Comparison of ENCODE assay signal across 35 mouse cellular contexts in the genomic region with DNA sequence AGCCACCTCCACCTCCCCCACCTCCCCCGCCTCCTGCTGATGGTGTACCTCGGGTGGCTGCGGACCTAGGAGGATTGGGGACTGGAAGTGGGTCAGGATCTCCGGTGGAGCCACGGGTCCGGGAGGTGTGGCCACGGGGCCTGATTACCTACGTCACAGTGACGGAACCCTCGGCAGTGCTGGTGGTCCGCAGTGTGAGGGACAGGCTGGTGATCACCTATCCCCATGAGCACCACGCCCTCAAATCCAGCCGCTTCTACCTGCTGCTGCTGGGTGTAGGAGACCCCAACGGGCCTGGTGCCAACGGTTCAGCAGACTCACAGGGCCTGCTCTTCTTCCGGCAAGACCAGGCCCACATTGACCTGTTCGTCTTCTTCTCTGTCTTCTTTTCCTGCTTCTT. TPM values are rescaled to one million over a fixed set of nuclear protein-coding genes. Genes with fewer than 3 reads are reported as not detected.
"Had no signal": no experiment of that assay in that cellular context is flagged by ENCODE, and none has a peak within 500 bp of the region (broad histone marks: within the 10 kb centered on the region; RNA-seq: fewer than 3 reads in every experiment).

No protein-coding gene starts in this region.

- DNase-seq: liver; liver, embryonic 13.5 days; liver, postnatal 0 days; lung, adult 18-20 months; midbrain, embryonic 14.5 days had no signal

- H3K4me3 ChIP-seq: limb, embryonic 10.5 days; limb, embryonic 12.5 days; limb, embryonic 13.5 days; limb, embryonic 15.5 days; liver, embryonic 12.5 days; liver, embryonic 13.5 days; liver, embryonic 15.5 days; lung, embryonic 15.5 days; megakaryocyte, embryonic 14.5 days; midbrain, embryonic 10.5 days; midbrain, embryonic 12.5 days; midbrain, embryonic 13.5 days; midbrain, embryonic 15.5 days; myocyte; neural tube, embryonic 12.5 days; neural tube, embryonic 13.5 days had no signal

- H3K27ac ChIP-seq: limb, embryonic 10.5 days; limb, embryonic 12.5 days; limb, embryonic 13.5 days; limb, embryonic 15.5 days; liver, embryonic 12.5 days; liver, embryonic 13.5 days; liver, embryonic 14.5 days; liver, embryonic 15.5 days; lung, embryonic 15.5 days; macrophage; midbrain, embryonic 12.5 days; midbrain, embryonic 13.5 days; midbrain, embryonic 15.5 days; neural tube, embryonic 12.5 days; neural tube, embryonic 13.5 days had no signal

- H3K4me1 ChIP-seq: liver, embryonic 12.5 days; liver, embryonic 13.5 days; liver, embryonic 15.5 days had no signal

- ATAC-seq: liver, embryonic 12.5 days; liver, postnatal 0 days; lung, postnatal 0 days; midbrain, embryonic 13.5 days; midbrain, embryonic 15.5 days; midbrain, embryonic 16.5 days had no signal

- H3K9me3 ChIP-seq: limb, embryonic 10.5 days; limb, embryonic 12.5 days; limb, embryonic 13.5 days; limb, embryonic 15.5 days; liver, embryonic 12.5 days; liver, embryonic 13.5 days; liver, embryonic 15.5 days; lung, embryonic 15.5 days; megakaryocyte, embryonic 14.5 days; midbrain, embryonic 10.5 days; midbrain, embryonic 12.5 days; midbrain, embryonic 13.5 days; midbrain, embryonic 15.5 days; neural tube, embryonic 12.5 days; neural tube, embryonic 13.5 days had no signal

- H3K4me2 ChIP-seq: limb, embryonic 12.5 days; limb, embryonic 13.5 days; limb, embryonic 15.5 days; liver, embryonic 11.5 days; liver, embryonic 12.5 days; liver, embryonic 13.5 days; liver, embryonic 15.5 days; lung, embryonic 14.5 days; lung, embryonic 15.5 days; midbrain, embryonic 11.5 days; midbrain, embryonic 12.5 days; midbrain, embryonic 13.5 days; midbrain, embryonic 15.5 days; neural tube, embryonic 12.5 days; neural tube, embryonic 13.5 days had no signal

- H3K36me3 ChIP-seq: liver, embryonic 15.5 days had no signal

- H3K9ac ChIP-seq: limb, embryonic 12.5 days; limb, embryonic 13.5 days; limb, embryonic 15.5 days; liver, embryonic 12.5 days; liver, embryonic 13.5 days; liver, embryonic 14.5 days; liver, embryonic 15.5 days; liver, postnatal 0 days; lung, embryonic 14.5 days; lung, embryonic 15.5 days; midbrain, embryonic 12.5 days; midbrain, embryonic 13.5 days; midbrain, embryonic 15.5 days; neural tube, embryonic 12.5 days; neural tube, embryonic 13.5 days had no signal

RNA-seq across cellular contexts. Expression of a gene that starts 5.9 kb away (rescaled TPM):
- polyA plus RNA-seq: limb, embryonic 10.5 days; limb, embryonic 11.5 days; limb, embryonic 12.5 days; liver, adult 2 months; liver, embryonic 11.5 days; liver, embryonic 12.5 days; liver, embryonic 14.5 days; liver, embryonic 16.5 days; liver, postnatal 0 days; lung, embryonic 14.5 days; lung, postnatal 0 days; macrophage; midbrain, embryonic 10.5 days; midbrain, embryonic 11.5 days; midbrain, embryonic 12.5 days; midbrain, embryonic 14.5 days; midbrain, embryonic 15.5 days; midbrain, embryonic 16.5 days; midbrain, postnatal 0 days; myocyte; neural tube, embryonic 11.5 days; neural tube, embryonic 12.5 days; neural tube, embryonic 13.5 days had no signal

RNA-seq across cellular contexts. Expression of a gene that starts 49.1 kb away (rescaled TPM):
- polyA plus RNA-seq: limb, embryonic 14.5 days; liver, adult 2 months; liver, embryonic 12.5 days; liver, embryonic 13.5 days; liver, embryonic 14.5 days; liver, embryonic 15.5 days; liver, postnatal 0 days; lung, embryonic 14.5 days; lung, embryonic 16.5 days; macrophage; neural tube, embryonic 11.5 days had no signal

RNA-seq across cellular contexts. Expression of a gene that starts 57.7 kb away (rescaled TPM):
- polyA plus RNA-seq: liver, adult 2 months; liver, embryonic 14.5 days; liver, postnatal 0 days; lung, adult 2 months; lung, postnatal 0 days; macrophage had no signal
